Mouse (Mus musculus): ENCODE data around the gene 2310011J03Rik.

DNA sequence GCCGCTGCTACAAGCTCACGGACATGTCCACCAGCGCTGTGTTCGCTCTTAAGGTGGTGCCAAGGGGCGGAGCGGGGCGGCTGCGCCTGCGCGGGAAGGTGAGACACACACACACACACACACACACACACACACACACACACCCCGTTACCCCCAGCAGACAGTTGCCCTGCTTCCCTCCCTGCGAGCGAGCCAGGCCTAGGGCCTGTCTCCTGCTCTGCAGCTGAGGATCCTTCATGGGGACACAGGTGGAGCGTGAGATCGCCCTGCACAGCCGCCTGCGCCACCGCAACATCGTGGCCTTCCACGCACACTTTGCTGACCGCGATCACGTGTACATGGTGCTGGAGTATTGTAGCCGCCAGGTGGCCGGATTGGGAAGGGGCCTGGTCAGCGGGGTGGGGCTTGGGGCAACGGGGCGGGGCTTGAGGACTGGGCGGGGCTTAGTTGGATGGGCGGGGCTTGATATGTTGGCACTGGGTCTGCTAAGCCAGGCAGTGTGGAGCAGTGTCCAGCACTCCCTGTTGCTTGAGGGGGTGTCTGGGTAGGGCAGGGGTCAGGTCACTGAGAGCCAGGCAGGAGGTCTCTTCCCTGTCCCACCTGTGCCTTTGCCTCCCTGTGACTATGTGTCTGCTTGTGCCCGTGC lies 37.8 kb upstream of the 2310011J03Rik start:
- no peak for TF ChIP-seq CTCF (IDR thresholded peaks at IDR 0.05; ENCODE audit: control insufficient read depth, insufficient read depth, insufficient read length)
- no peak for TF ChIP-seq CEBPB (IDR thresholded peaks at IDR 0.05; ENCODE audit: low read depth)
